Mouse (Mus musculus) hindbrain, postnatal 0 days (tissue): ENCODE measurements around the gene Pdk2. TPM values are rescaled to one million over a fixed set of nuclear protein-coding genes. Genes with fewer than 3 reads are reported as not detected.

ENCODE experiments used
- ATAC-seq: fragments of 200-750 bp; cut with Nextera tagmentation; 2 replicates; pipeline ENCODE4 v1.8.0; 2017; ENCODE audit warnings: mild to moderate bottlenecking, moderate TSS enrichment, moderate library complexity
- DNase-seq: peaks from one replicate; pipeline ENCODE4 v3.0.0-alpha.2; 2015; ENCODE audit warnings: low spot score
- H3K27ac ChIP-seq: fragments of 300-500 bp; sonication (generic); 2 replicates; pipeline ENCODE4 v1.5.1; 2014; ENCODE audit warnings: mild to moderate bottlenecking
- H3K27me3 ChIP-seq: fragments of 300-500 bp; sonication (generic); 2 replicates; pipeline ENCODE4 v1.6.1; 2014; ENCODE audit warnings: low read length, mixed read lengths; ENCODE audit not compliant: insufficient read depth
- H3K36me3 ChIP-seq: fragments of 300-500 bp; sonication (generic); 2 replicates; pipeline ENCODE4 v1.6.1; 2014; ENCODE audit warnings: low read length, mixed read lengths; ENCODE audit not compliant: insufficient read depth
- H3K4me1 ChIP-seq: fragments of 300-500 bp; sonication (generic); 2 replicates; pipeline ENCODE4 v1.6.1; 2014; ENCODE audit warnings: antibody characterized with exemption, low read length, mixed read lengths; ENCODE audit not compliant: insufficient read depth
- H3K4me2 ChIP-seq: fragments of 300-500 bp; sonication (generic); 2 replicates; pipeline ENCODE4 v1.6.1; 2014; ENCODE audit warnings: low read depth, mild to moderate bottlenecking, low read length, moderate library complexity, mixed read lengths
- H3K4me3 ChIP-seq: fragments of 300-500 bp; sonication (generic); 2 replicates; pipeline ENCODE4 v1.5.1; 2014; ENCODE audit warnings: low read length
- H3K9ac ChIP-seq: fragments of 300-500 bp; sonication (generic); replicated peaks from 2 replicates; pipeline ENCODE4 v1.6.1; 2014; ENCODE audit warnings: mild to moderate bottlenecking, low read length, moderate library complexity, mixed read lengths
- H3K9me3 ChIP-seq: fragments of 300-500 bp; sonication (generic); 2 replicates; pipeline ENCODE4 v1.6.1; 2016; ENCODE audit warnings: low read length, mixed read lengths
- CTCF ChIP-seq: IDR thresholded peaks from 2 replicates; pipeline ENCODE4 v1.5.1; 2016; ENCODE audit warnings: antibody characterized with exemption, control low read depth, low read depth
- WGBS: fragments of 180-500 bp; shearing (Covaris S2); extraction: QIAGEN DNeasy Blood & Tissue Kit; methylation state at CpG from one replicate; pipeline ENCODE4 v1.1.7; 2014; 5-methylcytosine and 5-hydroxymethylcytosine counted together
- polyA plus RNA-seq: library from polyadenylated mRNA; unstranded; fragments of >200 nt; fragmentation: Nextera tagmentation; extraction: Ambion mirVana; gene quantifications from 2 replicates; pipeline ENCODE4 v1.2.1, GENCODE M21; 2015
- total RNA-seq: library from RNA; depleted of rRNA; stranded (reverse); fragments of >200 nt; gene quantifications from 2 replicates; pipeline ENCODE4 v1.2.3, GENCODE M21; 2014

Gene Pdk2
- total and polyA plus RNA-seq, 2 experiments from 2014 or later, result 25.0 to 49.0 TPM

DNA sequence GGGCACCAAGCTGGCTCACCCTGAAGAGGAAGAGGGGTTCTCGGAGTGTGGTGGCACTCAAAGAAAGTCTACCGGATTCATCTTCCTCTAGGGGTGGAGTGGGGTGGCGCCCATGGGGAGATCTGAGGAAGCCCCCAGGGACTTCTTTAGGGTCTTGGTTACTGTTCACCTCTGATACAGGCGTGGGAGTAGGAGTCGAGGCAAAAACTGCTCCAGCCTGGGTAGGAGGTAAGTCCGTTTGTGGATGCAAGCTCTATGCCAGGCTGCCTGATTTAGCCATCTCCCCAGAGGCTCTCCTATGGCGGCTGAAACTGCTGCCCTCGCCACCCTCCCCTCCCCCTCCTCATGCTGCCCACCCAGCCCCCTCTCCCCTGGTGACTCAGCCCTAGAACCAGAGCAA, 31.0 kb upstream of the Pdk2 start:
- no peak overlapping the region for H3K4me2 ChIP-seq
- no peaks in the 10 kb centered on the region for H3K36me3 ChIP-seq
- H3K27ac ChIP-seq, result no peak overlapping the region
- no peak for TF ChIP-seq CTCF
- H3K27me3 ChIP-seq, result no peaks in the 10 kb centered on the region
- whole genome bisulfite sequencing, result 67% methylated on average over 8 of the region's 8 CpGs
- no peak overlapping the region for H3K4me3 ChIP-seq
- 0 out of 2 replicates have a peak, but pooled peaks cover 5% of the 10 kb centered on the region for H3K4me1 ChIP-seq
- ATAC-seq, result no peak
- no peak for DNase-seq
- H3K9ac ChIP-seq, result no peak overlapping the region
- H3K9me3 ChIP-seq, result no peaks in the 10 kb centered on the region

GRCm38 (mm10) chr11:95071266-95071665, 30.1 kb upstream of the Pdk2 start:
- H3K27me3 ChIP-seq, result no peaks in the 10 kb centered on the region
- H3K4me1 ChIP-seq, result 0 out of 2 replicates have a peak, but pooled peaks cover 5% of the 10 kb centered on the region
- no peak overlapping the region for H3K9ac ChIP-seq
- no peak overlapping the region for H3K4me2 ChIP-seq
- ATAC-seq (no peak), DNase-seq (peak; percentile 20)
- no peak for TF ChIP-seq CTCF
- H3K27ac ChIP-seq, result no peak overlapping the region
- no peaks in the 10 kb centered on the region for H3K9me3 ChIP-seq
- H3K4me3 ChIP-seq, result no peak overlapping the region
- H3K36me3 ChIP-seq, result no peaks in the 10 kb centered on the region
- 44% methylated on average over 7 of the region's 7 CpGs for WGBS

DNA sequence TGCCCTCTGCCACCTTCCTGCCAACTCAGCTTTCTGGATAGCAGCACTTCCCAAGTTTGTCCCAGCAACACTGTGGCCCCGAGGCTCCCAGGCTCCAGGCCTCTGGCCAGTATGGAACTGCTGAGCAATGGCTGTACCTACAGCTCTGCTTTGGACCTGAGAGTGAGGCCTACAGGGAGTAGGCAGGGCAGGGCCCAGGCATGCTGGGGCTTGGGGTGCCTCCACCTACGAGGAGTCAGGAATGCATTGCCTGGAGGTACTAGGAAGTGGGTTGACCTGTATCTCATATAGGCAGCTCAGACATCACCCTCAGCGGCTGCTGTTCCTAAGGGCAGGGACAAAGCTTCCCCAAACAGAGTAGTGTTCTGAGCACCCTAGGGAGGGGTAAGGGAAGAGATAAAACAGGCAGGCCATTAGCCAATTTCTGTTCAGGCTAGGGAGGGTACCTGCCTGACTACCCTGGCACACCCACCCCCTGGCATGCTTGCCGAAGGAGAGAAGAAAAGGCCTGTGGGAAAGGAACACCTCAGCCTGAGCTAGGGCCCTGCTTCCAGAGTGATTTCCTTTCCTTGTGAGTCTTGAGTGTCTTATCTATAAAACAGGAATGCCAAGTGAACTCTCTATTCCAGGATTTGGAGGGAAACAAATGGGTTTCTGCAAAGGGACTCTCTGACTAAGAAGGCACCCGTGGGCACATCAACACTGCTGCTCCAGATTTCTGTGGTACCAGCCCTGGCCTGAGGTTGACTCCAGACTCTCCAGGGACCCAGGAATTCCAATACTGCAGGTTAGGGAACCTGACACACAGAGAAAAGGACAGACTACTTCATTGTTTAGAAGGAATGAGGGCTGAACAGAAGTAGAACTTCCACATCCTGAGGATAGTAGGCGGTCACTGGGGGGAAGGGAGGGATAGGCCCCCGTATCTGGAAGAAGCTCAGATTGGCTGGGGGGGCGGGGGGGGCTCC, 29.3 kb upstream of the Pdk2 start:
- 71% methylated on average over 8 of the region's 8 CpGs for WGBS
- H3K27me3 ChIP-seq, result no peaks in the 10 kb centered on the region
- ATAC-seq (no peak), DNase-seq (no peak)
- no peaks in the 10 kb centered on the region for H3K36me3 ChIP-seq
- no peak overlapping the region for H3K4me2 ChIP-seq
- H3K9ac ChIP-seq, result no peak overlapping the region
- H3K4me3 ChIP-seq, result no peak overlapping the region
- 0 out of 2 replicates have a peak, but pooled peaks cover 5% of the 10 kb centered on the region for H3K4me1 ChIP-seq
- no peak overlapping the region for H3K27ac ChIP-seq
- TF ChIP-seq CTCF, result no peak
- no peaks in the 10 kb centered on the region for H3K9me3 ChIP-seq

DNA sequence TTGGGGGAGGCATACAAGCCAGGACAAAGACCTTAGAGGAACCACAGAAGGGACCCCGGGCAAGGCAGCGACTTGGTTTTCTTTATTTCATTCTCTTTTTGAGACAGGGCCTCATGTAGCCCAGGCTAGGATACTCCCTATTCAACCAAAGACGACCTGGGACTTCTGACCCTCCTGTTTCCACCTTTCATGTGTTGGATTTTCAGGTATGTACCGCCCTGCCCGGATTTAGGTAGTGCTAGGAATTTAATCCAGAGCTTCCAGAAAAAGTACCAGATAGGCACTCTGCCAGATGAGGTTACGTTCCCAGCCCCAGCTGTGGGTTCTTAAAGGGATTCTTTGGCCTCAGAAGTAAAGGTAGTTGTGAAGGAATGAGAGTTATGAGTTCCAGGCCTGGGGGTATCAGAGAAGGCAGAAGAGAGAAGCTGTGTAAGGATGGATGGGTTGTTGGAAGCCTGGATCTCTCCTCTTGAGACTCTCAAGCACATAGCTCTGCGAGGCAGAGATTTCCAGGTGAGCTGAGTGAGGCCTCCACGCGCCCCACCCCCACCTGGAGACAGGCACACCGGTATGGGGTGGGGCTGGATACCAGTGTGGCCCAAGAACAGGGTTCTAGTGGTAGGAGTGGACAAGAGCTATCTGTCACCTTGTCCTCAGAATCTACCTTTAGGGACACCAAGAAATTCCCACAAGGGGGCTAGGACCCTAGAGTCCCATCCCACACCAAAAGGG, 28.2 kb upstream of the Pdk2 start:
- no peak overlapping the region for H3K27ac ChIP-seq
- no peaks in the 10 kb centered on the region for H3K9me3 ChIP-seq
- DNase-seq (no peak), ATAC-seq (no peak)
- TF ChIP-seq CTCF, result no peak
- WGBS, result 89% methylated on average over 10 of the region's 10 CpGs
- 0 out of 2 replicates have a peak, but pooled peaks cover 2% of the 10 kb centered on the region for H3K4me1 ChIP-seq
- H3K9ac ChIP-seq, result no peak overlapping the region
- no peak overlapping the region for H3K4me2 ChIP-seq
- H3K4me3 ChIP-seq, result no peak overlapping the region
- no peaks in the 10 kb centered on the region for H3K27me3 ChIP-seq
- H3K36me3 ChIP-seq, result no peaks in the 10 kb centered on the region

DNA sequence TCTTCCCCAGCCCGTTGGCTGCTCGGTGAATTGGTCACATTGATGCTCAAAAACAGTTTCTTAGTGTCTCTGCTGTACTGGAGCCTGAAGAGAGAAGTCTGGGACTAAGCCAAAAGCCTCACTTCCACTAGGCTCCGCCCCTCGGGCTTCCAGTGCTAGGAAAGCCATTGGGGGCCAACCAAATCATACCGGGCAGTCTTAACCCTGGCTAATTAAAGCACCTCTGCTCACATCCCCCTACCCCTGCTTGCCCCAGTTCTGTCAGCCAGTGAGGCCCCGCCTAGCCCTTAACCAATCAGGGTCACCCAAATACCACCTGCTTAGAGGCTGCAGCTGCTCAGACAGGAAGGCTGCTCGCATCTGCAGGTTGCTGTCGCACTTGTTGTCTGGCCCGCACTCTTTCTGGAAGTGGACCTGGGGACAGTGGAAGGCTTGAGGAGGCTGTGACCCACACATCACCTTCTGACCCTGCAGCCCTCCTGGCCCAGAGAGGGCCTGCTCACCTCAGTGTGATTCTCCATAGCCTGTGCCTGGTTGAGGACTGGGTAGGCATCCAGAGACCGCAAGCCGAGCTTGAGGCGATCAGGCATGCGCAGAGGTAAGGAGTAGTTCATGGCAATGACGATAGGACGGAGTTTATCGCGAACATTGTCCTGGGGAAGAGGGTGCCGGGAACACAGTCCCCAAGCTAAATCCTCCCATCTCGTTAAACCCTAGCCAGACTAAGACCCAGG, 15.8 kb upstream of the Pdk2 start:
- ATAC-seq (peak; percentile 69), DNase-seq (peak; percentile 42)
- Histone ChIP-seq H3K27ac (no peak overlapping the region; the same call in 1 of the 2 replicates), H3K4me3 (no peak overlapping the region), H3K4me2 (no peak overlapping the region), H3K9ac (no peak overlapping the region; the same call in 1 of the 2 replicates), H3K36me3 (peaks cover 18% of the 10 kb centered on the region; the same call in 1 of the 2 replicates), H3K9me3 (no peaks in the 10 kb centered on the region), H3K4me1 (no peaks in the 10 kb centered on the region), H3K27me3 (no peaks in the 10 kb centered on the region)
- TF ChIP-seq CTCF, result no peak
- whole genome bisulfite sequencing, result 34% methylated on average over 19 of the region's 19 CpGs

DNA sequence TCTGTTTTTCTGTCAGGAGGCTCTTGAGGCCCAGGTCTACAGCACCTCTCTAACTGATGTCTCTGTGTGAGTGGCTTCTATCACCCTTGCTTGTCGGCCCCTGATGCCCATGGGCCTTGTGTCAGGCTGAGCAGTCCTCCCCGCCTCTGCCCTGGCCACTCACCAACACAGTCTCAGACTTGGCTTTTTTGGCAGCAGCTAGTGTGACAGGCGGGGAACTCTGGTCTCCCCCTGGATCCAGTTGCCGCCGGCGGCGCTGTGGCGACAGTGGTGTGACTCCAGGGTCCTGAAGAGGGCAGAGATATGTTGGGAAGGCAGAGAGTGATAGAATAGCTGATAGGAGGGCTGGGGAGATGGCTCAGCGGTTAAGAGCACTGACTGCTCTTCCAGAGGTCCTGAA, 11.9 kb upstream of the Pdk2 start:
- H3K4me1 ChIP-seq, result no peaks in the 10 kb centered on the region
- H3K27me3 ChIP-seq, result no peaks in the 10 kb centered on the region
- TF ChIP-seq CTCF, result no peak
- ATAC-seq, result no peak
- no peak overlapping the region for H3K27ac ChIP-seq
- 63% methylated on average over 9 of the region's 9 CpGs for WGBS
- H3K4me2 ChIP-seq, result no peak overlapping the region
- no peak overlapping the region for H3K9ac ChIP-seq
- H3K9me3 ChIP-seq, result no peaks in the 10 kb centered on the region
- H3K4me3 ChIP-seq, result no peak overlapping the region
- peak; percentile 15 for DNase-seq
- H3K36me3 ChIP-seq, result peaks cover 13% of the 10 kb centered on the region; the same call in 1 of the 2 replicates
